8 mouse cellular contexts compared by ENCODE assay signal in genomic region chr1:134331879-134332635, GRCm38 (mm10). TPM values are rescaled to one million over a fixed set of nuclear protein-coding genes. Genes with fewer than 3 reads are reported as not detected.
DNase-seq lines count a peak whose midpoint lies in the region; ATAC-seq and TF ChIP-seq lines count a peak whose summit lies in the region.

No protein-coding gene starts in this region.

- no peak overlapping the region for H3K4me3 ChIP-seq in forebrain, postnatal 0 days (ENCODE audit: low read depth, low read length)
- no peak overlapping the region for H3K4me3 ChIP-seq in hindbrain, embryonic 12.5 days

- H3K36me3 ChIP-seq in forebrain, postnatal 0 days (ENCODE audit: insufficient read depth): peaks cover 6% of the 10 kb centered on the region; the same call in 1 of the 2 replicates
- H3K36me3 ChIP-seq in hindbrain, embryonic 12.5 days: no peaks in the 10 kb centered on the region

- WGBS in forebrain, postnatal 0 days: 60% methylated on average over 20 of the region's 20 CpGs
- WGBS in hindbrain, embryonic 12.5 days: 58% methylated on average over 20 of the region's 20 CpGs

- no peaks in the 10 kb centered on the region for H3K9me3 ChIP-seq in forebrain, postnatal 0 days (ENCODE audit: low read length)
- no peaks in the 10 kb centered on the region for H3K9me3 ChIP-seq in hindbrain, embryonic 12.5 days (replicated peaks)

- no peak overlapping the region for H3K9ac ChIP-seq in forebrain, postnatal 0 days
- no peak overlapping the region for H3K9ac ChIP-seq in hindbrain, embryonic 12.5 days

- H3K27ac ChIP-seq in forebrain, postnatal 0 days (ENCODE audit: low read depth, low read length): no peak overlapping the region
- H3K27ac ChIP-seq in hindbrain, embryonic 12.5 days: no peak overlapping the region

- ATAC-seq in forebrain, postnatal 0 days: peak; percentile 34
- ATAC-seq in hindbrain, embryonic 12.5 days (ENCODE audit: low FRiP score): peak; percentile 4; the same call in 1 of the 2 replicates
- ATAC-seq in megakaryocyte, adult 5-6 weeks (ENCODE audit: poor library complexity, severe bottlenecking): peak; percentile 69

- peak; percentile 96 for TF ChIP-seq CTCF in forebrain, postnatal 0 days (IDR thresholded peaks at IDR 0.05; ENCODE audit: low read depth)

- H3K4me1 ChIP-seq in forebrain, postnatal 0 days (ENCODE audit: insufficient read depth): no peaks in the 10 kb centered on the region
- H3K4me1 ChIP-seq in hindbrain, embryonic 12.5 days: peaks cover 13% of the 10 kb centered on the region

- H3K4me2 ChIP-seq in forebrain, postnatal 0 days (ENCODE audit: low read depth): no peak overlapping the region
- H3K4me2 ChIP-seq in hindbrain, embryonic 12.5 days (replicated peaks): no peak overlapping the region

- H3K27me3 ChIP-seq in forebrain, postnatal 0 days (ENCODE audit: insufficient read depth, low read length): no peaks in the 10 kb centered on the region
- no peaks in the 10 kb centered on the region for H3K27me3 ChIP-seq in hindbrain, embryonic 12.5 days

- DNase-seq in MEL-GATA-1-ER (ENCODE audit: extremely low read depth, low read depth): peak; percentile 28
- peak; percentile 56 for DNase-seq in c-Kit-positive CD71-positive TER-119-negative erythroid progenitor cells, embryonic 14.5 days (ENCODE audit: low read depth)
- DNase-seq in forebrain, postnatal 0 days: peak; percentile 91
- DNase-seq in layer of hippocampus, postnatal 36 days: peak; percentile 73
- DNase-seq in retina, postnatal 7 days (ENCODE audit: low read depth, low spot score): peak; percentile 66
- DNase-seq in urinary bladder, postnatal 14 days (ENCODE audit: low spot score): peak; percentile 87

RNA-seq across cellular contexts. Expression of gene Ppfia4, which starts 0.7 kb away (rescaled TPM):
- 26.9 and 31.9 TPM in 2 replicates for total RNA-seq in forebrain, postnatal 0 days (2014; rRNA removed)
- polyA plus RNA-seq in forebrain, postnatal 0 days (2015; fragmentation: Nextera tagmentation; extraction: Ambion mirVana): 12.7 and 17.5 TPM in 2 replicates
- polyA plus RNA-seq in hindbrain, embryonic 12.5 days (2016; fragmentation: Nextera tagmentation; extraction: Ambion mirVana): 6.3 and 7.8 TPM in 2 replicates
- total RNA-seq in layer of hippocampus, postnatal 36 days (2021): 10 to 100 TPM; 68.8 to 70.0 TPM
- 43.1 and 50.5 TPM in 2 replicates for total RNA-seq in megakaryocyte, adult 5-6 weeks (2015)
- 47.0 and 55.6 TPM in 2 replicates for total RNA-seq in megakaryocyte, adult 5-6 weeks (2017)

RNA-seq across cellular contexts. Expression of gene Tmem183a, which starts 29.7 kb away (rescaled TPM):
- total RNA-seq in forebrain, postnatal 0 days (2014; rRNA removed): 177 and 184 TPM in 2 replicates
- polyA plus RNA-seq in forebrain, postnatal 0 days (2015; fragmentation: Nextera tagmentation; extraction: Ambion mirVana): 103 and 123 TPM in 2 replicates
- polyA plus RNA-seq in hindbrain, embryonic 12.5 days (2016; fragmentation: Nextera tagmentation; extraction: Ambion mirVana): 109 and 123 TPM in 2 replicates
- total RNA-seq in layer of hippocampus, postnatal 36 days (2021): 10 to 100 TPM; 70.5 to 75.0 TPM
- total RNA-seq in megakaryocyte, adult 5-6 weeks (2015): 33.5 and 39.2 TPM in 2 replicates
- 50.4 and 55.3 TPM in 2 replicates for total RNA-seq in megakaryocyte, adult 5-6 weeks (2017)

RNA-seq across cellular contexts. Expression of gene Myog, which starts 42.3 kb away (rescaled TPM):
- 0.08 and 0.29 TPM in 2 replicates for total RNA-seq in forebrain, postnatal 0 days (2014; rRNA removed)
- polyA plus RNA-seq in forebrain, postnatal 0 days (2015; fragmentation: Nextera tagmentation; extraction: Ambion mirVana): 0.19 and 0.28 TPM in 2 replicates
- polyA plus RNA-seq in hindbrain, embryonic 12.5 days (2016; fragmentation: Nextera tagmentation; extraction: Ambion mirVana): 7.8 and 36.7 TPM in 2 replicates
- not detected for total RNA-seq in layer of hippocampus, postnatal 36 days (2021)
- total RNA-seq in megakaryocyte, adult 5-6 weeks (2015): not detected in 2 replicates
- total RNA-seq in megakaryocyte, adult 5-6 weeks (2017): not detected in 2 replicates

RNA-seq across cellular contexts. Expression of gene 4933406M09Rik, which starts 53.7 kb away (rescaled TPM):
- not detected in 2 replicates for total RNA-seq in forebrain, postnatal 0 days (2014; rRNA removed)
- not detected in 2 replicates for polyA plus RNA-seq in forebrain, postnatal 0 days (2015; fragmentation: Nextera tagmentation; extraction: Ambion mirVana)
- not detected in 2 replicates for polyA plus RNA-seq in hindbrain, embryonic 12.5 days (2016; fragmentation: Nextera tagmentation; extraction: Ambion mirVana)
- not detected for total RNA-seq in layer of hippocampus, postnatal 36 days (2021)
- total RNA-seq in megakaryocyte, adult 5-6 weeks (2015): not detected in 2 replicates
- total RNA-seq in megakaryocyte, adult 5-6 weeks (2017): not detected in 2 replicates

Comparison
In these comparisons a context has a peak if more than half of its experiments do, and no peak if none do; other contexts are left out.
1. DNase-seq: peak in every context shown above with its lines; median percentile 91 in forebrain, postnatal 0 days; 87 in urinary bladder, postnatal 14 days; 73 in layer of hippocampus, postnatal 36 days; 66 in retina, postnatal 7 days; 56 in c-Kit-positive CD71-positive TER-119-negative erythroid progenitor cells, embryonic 14.5 days; 28 in MEL-GATA-1-ER.
2. ATAC-seq: peak in every context shown above with its lines; median percentile 69 in megakaryocyte, adult 5-6 weeks; 34 in forebrain, postnatal 0 days; 4 in hindbrain, embryonic 12.5 days.